Mouse (Mus musculus): ENCODE data around the gene P4hb. TPM values are rescaled to one million over a fixed set of nuclear protein-coding genes. Genes with fewer than 3 reads are reported as not detected.

Gene P4hb
- polyA plus RNA-seq, 1 experiment, result 105 TPM

DNA sequence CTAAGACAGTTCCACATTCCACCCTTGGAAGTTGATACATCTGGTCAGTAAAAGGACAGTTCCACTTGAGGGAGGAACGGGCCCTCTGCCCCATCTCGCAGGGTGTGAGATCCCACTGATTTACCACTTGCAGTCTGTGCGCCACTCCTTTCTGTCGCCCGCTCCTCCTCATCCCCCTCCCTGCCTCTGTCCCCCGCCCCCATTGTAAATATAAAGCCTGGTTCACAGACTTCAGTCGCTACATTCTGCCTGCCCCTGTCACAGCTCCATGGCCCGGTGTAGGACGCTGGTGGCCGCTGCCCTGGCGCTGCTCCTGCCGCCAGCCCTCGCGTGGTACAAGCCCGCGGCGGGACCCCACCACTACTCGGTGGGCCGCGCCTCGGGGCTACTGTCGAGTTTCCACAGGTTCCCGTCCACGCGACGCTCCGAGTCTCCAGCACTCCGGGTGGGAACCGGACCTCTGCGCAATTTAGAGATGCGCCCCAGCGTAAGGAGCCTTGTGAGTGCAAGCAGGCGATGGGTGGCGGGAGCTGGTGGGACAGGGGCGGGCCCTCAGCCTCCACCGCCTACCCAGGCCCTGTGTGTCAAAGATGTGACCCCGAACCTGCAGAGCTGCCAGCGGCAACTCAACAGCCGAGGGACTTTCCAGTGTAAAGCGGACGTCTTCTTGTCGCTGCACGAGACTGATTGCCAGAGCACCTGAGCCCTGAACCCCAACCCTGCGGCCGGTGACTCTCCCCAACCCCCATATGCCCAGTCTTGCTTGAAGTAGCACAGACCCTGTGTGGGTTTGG lies 35.4 kb upstream of the P4hb start, which contains the start of gene Npb:
Gene Npb, plus strand, starts transcription at position 237 of the 794 bp plus-strand sequence.
- H3K4me1 ChIP-seq (ENCODE audit: control insufficient read depth, insufficient read depth, low read length), result peaks cover 8% of the 10 kb centered on the region
- H3K27ac ChIP-seq (ENCODE audit: insufficient read depth, low read length), result no peak within 1 kb of the TSS
- H3K4me3 ChIP-seq (replicated peaks; ENCODE audit: insufficient read depth, low read depth, low read length), result no peak within 1 kb of the TSS
- H3K27me3 ChIP-seq (ENCODE audit: control insufficient read depth, insufficient read depth, low read length), result no peaks in the 10 kb centered on the region
- TF ChIP-seq CTCF (IDR thresholded peaks at IDR 0.05; ENCODE audit: borderline replicate concordance, insufficient read depth, low read depth, low read length) (no peak), POLR2A (IDR thresholded peaks at IDR 0.05; ENCODE audit: borderline replicate concordance, insufficient read depth, low read length) (no peak)
- DNase-seq, result peak in 1 of 2 experiments; percentile 21
- WGBS, result 18% methylated on average over 45 of the region's 45 CpGs

DNA sequence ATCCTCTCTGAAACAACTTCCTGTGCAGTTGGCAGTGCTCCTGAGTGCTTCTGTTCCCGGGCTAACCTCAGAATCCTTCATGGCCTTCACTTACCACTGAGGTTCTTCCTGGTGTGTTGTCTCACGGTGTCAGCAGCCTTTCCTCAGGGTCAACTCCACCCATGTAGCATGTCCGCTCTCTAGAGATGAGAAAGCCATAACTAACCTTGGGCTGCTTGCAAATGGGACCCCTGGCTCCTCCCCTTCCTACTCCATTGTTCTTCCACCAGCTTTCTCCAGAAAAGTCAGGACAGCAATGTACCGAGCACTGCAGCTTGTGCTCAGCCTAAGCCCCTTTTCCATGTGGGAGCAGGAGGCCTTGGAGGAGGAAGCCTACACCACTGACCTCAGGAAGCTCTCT lies 33.7 kb upstream of the P4hb start:
- no peak overlapping the region for H3K27ac ChIP-seq (ENCODE audit: insufficient read depth, low read length)
- no peak for DNase-seq
- no peak overlapping the region for H3K4me3 ChIP-seq (replicated peaks; ENCODE audit: insufficient read depth, low read depth, low read length)
- H3K4me1 ChIP-seq (ENCODE audit: control insufficient read depth, insufficient read depth, low read length), result peaks cover 3% of the 10 kb centered on the region; the same call in 1 of the 2 replicates
- H3K27me3 ChIP-seq (ENCODE audit: control insufficient read depth, insufficient read depth, low read length), result no peaks in the 10 kb centered on the region
- 74% methylated on average over 4 of the region's 4 CpGs for WGBS
- no peak for TF ChIP-seq CTCF (IDR thresholded peaks at IDR 0.05; ENCODE audit: borderline replicate concordance, insufficient read depth, low read depth, low read length)
- no peak for TF ChIP-seq POLR2A (IDR thresholded peaks at IDR 0.05; ENCODE audit: borderline replicate concordance, insufficient read depth, low read length)

DNA sequence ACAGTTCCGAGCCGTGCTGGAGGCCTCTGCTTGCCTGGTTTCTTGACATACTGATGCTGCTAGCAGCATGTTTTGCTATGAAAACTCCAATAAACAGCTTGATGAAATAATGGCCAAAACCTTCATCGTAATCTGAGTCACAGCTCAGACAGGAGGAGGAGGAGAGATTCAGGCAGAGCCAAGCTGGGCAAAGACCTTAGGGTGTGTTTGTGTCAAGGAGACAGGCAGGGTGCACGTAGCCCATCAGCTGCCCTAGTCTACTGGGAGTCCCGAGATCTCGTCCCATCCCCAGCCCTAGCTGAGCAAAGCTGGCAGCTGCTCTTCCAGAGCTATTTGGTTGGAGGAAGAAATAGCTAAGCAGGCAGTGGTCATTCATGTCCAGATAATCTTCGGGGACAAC lies 32.6 kb upstream of the P4hb start:
- H3K4me3 ChIP-seq (replicated peaks; ENCODE audit: insufficient read depth, low read depth, low read length), result no peak overlapping the region
- TF ChIP-seq CTCF (IDR thresholded peaks at IDR 0.05; ENCODE audit: borderline replicate concordance, insufficient read depth, low read depth, low read length) (no peak), POLR2A (IDR thresholded peaks at IDR 0.05; ENCODE audit: borderline replicate concordance, insufficient read depth, low read length) (no peak)
- H3K27ac ChIP-seq (ENCODE audit: insufficient read depth, low read length), result no peak overlapping the region
- no peaks in the 10 kb centered on the region for H3K27me3 ChIP-seq (ENCODE audit: control insufficient read depth, insufficient read depth, low read length)
- DNase-seq, result no peak
- WGBS, result 87% methylated on average over 7 of the region's 7 CpGs
- 0 out of 2 replicates have a peak, but pooled peaks cover 3% of the 10 kb centered on the region for H3K4me1 ChIP-seq (ENCODE audit: control insufficient read depth, insufficient read depth, low read length)

- WGBS, result 78% methylated on average over 2 of the region's 2 CpGs
- no peak overlapping the region for H3K4me3 ChIP-seq (replicated peaks; ENCODE audit: insufficient read depth, low read depth, low read length)
Measured at GRCm38 (mm10) chr11:120603545-120603944, 30.5 kb upstream of the P4hb start.

GRCm38 (mm10) chr11:120600716-120601115 lies 27.7 kb upstream of the P4hb start:
- DNase-seq, result no peak
- peaks cover 12% of the 10 kb centered on the region for H3K4me1 ChIP-seq (ENCODE audit: control insufficient read depth, insufficient read depth, low read length)
- 95% methylated on average over 3 of the region's 3 CpGs for WGBS
- H3K27ac ChIP-seq (ENCODE audit: insufficient read depth, low read length), result no peak overlapping the region
- TF ChIP-seq POLR2A (IDR thresholded peaks at IDR 0.05; ENCODE audit: borderline replicate concordance, insufficient read depth, low read length), result no peak
- TF ChIP-seq CTCF (IDR thresholded peaks at IDR 0.05; ENCODE audit: borderline replicate concordance, insufficient read depth, low read depth, low read length), result no peak
- H3K4me3 ChIP-seq (replicated peaks; ENCODE audit: insufficient read depth, low read depth, low read length), result no peak overlapping the region
- no peaks in the 10 kb centered on the region for H3K27me3 ChIP-seq (ENCODE audit: control insufficient read depth, insufficient read depth, low read length)

More at GRCm38 (mm10) chr11:120603545-120603944, 30.5 kb upstream of the P4hb start:
- no peak overlapping the region for H3K27ac ChIP-seq (ENCODE audit: insufficient read depth, low read length)
- TF ChIP-seq POLR2A (IDR thresholded peaks at IDR 0.05; ENCODE audit: borderline replicate concordance, insufficient read depth, low read length), result no peak
- no peak for TF ChIP-seq CTCF (IDR thresholded peaks at IDR 0.05; ENCODE audit: borderline replicate concordance, insufficient read depth, low read depth, low read length)
- H3K27me3 ChIP-seq (ENCODE audit: control insufficient read depth, insufficient read depth, low read length), result no peaks in the 10 kb centered on the region
- H3K4me1 ChIP-seq (ENCODE audit: control insufficient read depth, insufficient read depth, low read length), result peaks cover 6% of the 10 kb centered on the region; the same call in 1 of the 2 replicates
- no peak for DNase-seq

GRCm38 (mm10) chr11:120598990-120599549 lies 26.0 kb upstream of the P4hb start:
- Histone ChIP-seq H3K27ac (ENCODE audit: insufficient read depth, low read length) (no peak overlapping the region), H3K4me3 (replicated peaks; ENCODE audit: insufficient read depth, low read depth, low read length) (peak overlapping the region; percentile 81), H3K4me1 (ENCODE audit: control insufficient read depth, insufficient read depth, low read length) (peaks cover 12% of the 10 kb centered on the region), H3K27me3 (ENCODE audit: control insufficient read depth, insufficient read depth, low read length) (no peaks in the 10 kb centered on the region)
- TF ChIP-seq CTCF (IDR thresholded peaks at IDR 0.05; ENCODE audit: borderline replicate concordance, insufficient read depth, low read depth, low read length) (no peak), POLR2A (IDR thresholded peaks at IDR 0.05; ENCODE audit: borderline replicate concordance, insufficient read depth, low read length) (no peak)
- peak in 1 of 2 experiments; percentile 19 for DNase-seq
- WGBS, result 26% methylated on average over 17 of the region's 17 CpGs

- Histone ChIP-seq H3K27ac (ENCODE audit: insufficient read depth, low read length) (0 out of 2 replicates have a peak within 1 kb of the TSS, but pooled peaks have one; percentile 50), H3K27me3 (ENCODE audit: control insufficient read depth, insufficient read depth, low read length) (no peaks in the 10 kb centered on the region), H3K4me3 (replicated peaks; ENCODE audit: insufficient read depth, low read depth, low read length) (peak within 1 kb of the TSS; percentile 81), H3K4me1 (ENCODE audit: control insufficient read depth, insufficient read depth, low read length) (peaks cover 12% of the 10 kb centered on the region)
- TF ChIP-seq POLR2A (IDR thresholded peaks at IDR 0.05; ENCODE audit: borderline replicate concordance, insufficient read depth, low read length) (no peak; the same call in 1 of the 2 replicates), CTCF (IDR thresholded peaks at IDR 0.05; ENCODE audit: borderline replicate concordance, insufficient read depth, low read depth, low read length) (no peak)
- WGBS, result under 1% methylated on average over 87 of the region's 88 CpGs
- peak; percentile 92 to 95 for DNase-seq
Measured at GRCm38 (mm10) chr11:120598283-120598989, 25.4 kb upstream of the P4hb start, which contains the start of the genes Alyref and Anapc11. Gene Alyref, minus strand, starts transcription at chr11:120598365. Gene Anapc11, plus strand, starts transcription at chr11:120598421.

Measured in cerebellum, adult 2 months (tissue).